Mouse (Mus musculus) large intestine, adult 2 months (tissue): Measurements from ENCODE around the gene Oaf. TPM values are rescaled to one million over a fixed set of nuclear protein-coding genes. Genes with fewer than 3 reads are reported as not detected.

Experiments
- DNase-seq: peaks from one replicate; pipeline ENCODE4 v3.0.0-alpha.2; 2012; ENCODE audit warnings: low read depth, low spot score
- WGBS: fragments of 180-500 bp; shearing (Covaris S2); methylation state at CpG from one replicate; pipeline ENCODE4 v1.1.7; 2018; 5-methylcytosine and 5-hydroxymethylcytosine counted together
- polyA plus RNA-seq: library from polyadenylated mRNA; depleted of rRNA; stranded (reverse); fragments of >200 nt; gene quantifications from 2 replicates; pipeline ENCODE4 v1.2.3, GENCODE M21; 2012

Gene Oaf
- polyA plus RNA-seq, 1 experiment, result 42.6 TPM

DNA sequence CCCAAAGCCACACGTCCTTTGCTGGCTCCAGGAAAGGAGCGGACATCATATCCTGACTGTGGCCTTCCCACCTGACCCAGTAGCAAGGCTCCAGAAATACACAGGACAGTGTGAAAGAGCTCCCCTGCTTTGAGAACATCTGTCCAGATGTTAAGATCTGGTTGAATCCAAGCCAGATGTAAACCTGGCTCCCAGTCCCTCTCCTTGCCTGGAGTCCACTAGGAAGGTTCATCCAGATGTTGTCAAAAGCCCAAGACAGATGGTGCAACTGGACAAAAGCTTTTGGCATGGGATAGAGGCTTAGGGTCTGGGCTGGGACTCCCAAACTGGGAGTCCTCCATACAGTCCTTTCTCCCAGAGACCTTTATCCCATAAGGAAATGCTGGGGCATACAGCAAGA, 11.0 kb downstream of the Oaf start:
- 80% methylated on average over 2 of the region's 2 CpGs for WGBS
- DNase-seq, result no peak

- no peak for DNase-seq
- WGBS, result 40% methylated on average over 8 of the region's 8 CpGs
Measured at GRCm38 (mm10) chr9:43227626-43228025, 12.1 kb downstream of the Oaf start.

GRCm38 (mm10) chr9:43226573-43227160, 13.0 kb downstream of the Oaf start:
- WGBS, result 25% methylated on average over 9 of the region's 9 CpGs
- no peak for DNase-seq

GRCm38 (mm10) chr9:43225481-43225880, 14.2 kb downstream of the Oaf start:
- 60% methylated on average over 2 of the region's 2 CpGs for WGBS
- no peak for DNase-seq

- 73% methylated on average over 11 of the region's 11 CpGs for WGBS
- DNase-seq, result no peak
Measured at GRCm38 (mm10) chr9:43224771-43225355, 14.8 kb downstream of the Oaf start.

DNA sequence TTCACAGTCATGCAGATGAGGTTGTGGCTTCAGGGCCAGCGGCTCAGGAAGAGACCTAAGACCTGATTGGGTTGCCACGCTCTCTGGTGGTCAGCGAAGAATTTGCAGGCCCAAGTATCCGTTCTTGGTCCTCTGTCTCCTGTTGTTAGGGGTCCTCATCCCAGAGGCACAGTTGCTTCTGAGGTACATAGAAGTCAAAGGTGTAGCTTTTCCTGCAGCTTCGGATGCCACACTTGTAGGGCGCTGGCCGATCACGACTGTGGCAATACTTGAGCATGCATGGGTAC, 17.3 kb downstream of the Oaf start:
- WGBS, result 70% methylated on average over 8 of the region's 8 CpGs
- no peak for DNase-seq

GRCm38 (mm10) chr9:43221643-43222428, 17.9 kb downstream of the Oaf start:
- no peak for DNase-seq
- 49% methylated on average over 18 of the region's 18 CpGs for WGBS

- 32% methylated on average over 11 of the region's 11 CpGs for WGBS
- no peak for DNase-seq
Measured at GRCm38 (mm10) chr9:43210771-43211450, 28.8 kb downstream of the Oaf start.

- DNase-seq, result no peak
- WGBS, result 14% methylated on average over 13 of the region's 13 CpGs
Measured at GRCm38 (mm10) chr9:43210190-43210682, 29.5 kb downstream of the Oaf start, which contains the start of gene Pou2f3. Gene Pou2f3 (minus strand): TSS chr9:43210369.

- no peak for DNase-seq
- WGBS, result 7% methylated on average over 15 of the region's 15 CpGs
Measured at GRCm38 (mm10) chr9:43206022-43206390, 33.7 kb downstream of the Oaf start.

- no peak for DNase-seq
- 2% methylated on average over 41 of the region's 41 CpGs for WGBS
Measured at GRCm38 (mm10) chr9:43205343-43206021, 34.2 kb downstream of the Oaf start.

GRCm38 (mm10) chr9:43200212-43200611, 39.5 kb downstream of the Oaf start:
- 38% methylated on average over 5 of the region's 5 CpGs for WGBS
- DNase-seq, result no peak

DNA sequence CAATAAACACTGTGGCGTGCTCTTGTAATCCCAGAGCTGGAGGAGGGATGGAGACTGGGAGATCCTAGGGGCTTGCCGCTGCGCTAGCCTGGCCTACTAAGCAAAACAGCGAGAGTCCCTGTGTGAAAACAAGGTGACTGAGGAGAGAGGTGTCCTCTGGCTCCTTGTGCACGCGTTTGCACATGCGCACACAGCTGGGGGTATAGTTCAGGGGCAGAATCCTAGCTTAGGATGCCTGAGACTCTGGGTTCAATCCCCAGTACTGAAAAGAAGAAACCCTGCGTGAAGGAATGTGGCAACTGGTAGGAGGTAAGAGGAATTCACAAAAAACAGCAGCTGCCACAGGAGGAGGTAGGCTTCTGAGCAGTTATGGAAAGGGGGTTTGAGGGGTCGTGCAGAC, 45.7 kb downstream of the Oaf start:
- DNase-seq, result no peak
- WGBS, result 63% methylated on average over 9 of the region's 9 CpGs

DNA sequence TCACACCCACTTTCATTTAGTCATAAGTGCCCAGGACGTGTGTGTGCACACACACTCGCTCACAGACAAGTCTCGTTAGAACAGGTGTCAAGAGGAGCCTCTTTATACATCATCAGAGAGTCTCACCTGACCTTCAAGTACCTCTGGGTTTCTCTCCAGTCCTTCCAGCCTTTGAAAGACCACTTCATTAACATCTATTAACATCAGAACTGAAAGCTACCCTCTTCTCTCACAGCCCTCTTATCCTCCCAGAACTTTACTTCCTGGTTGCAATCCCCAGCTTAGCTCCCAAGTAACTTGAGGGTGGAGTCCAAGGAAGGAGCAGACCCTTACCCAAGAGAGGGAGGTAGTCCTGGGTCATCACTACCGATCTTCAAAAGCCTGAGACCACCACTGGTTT, 48.1 kb downstream of the Oaf start:
- WGBS, result 71% methylated on average over 4 of the region's 4 CpGs
- DNase-seq, result no peak

DNA sequence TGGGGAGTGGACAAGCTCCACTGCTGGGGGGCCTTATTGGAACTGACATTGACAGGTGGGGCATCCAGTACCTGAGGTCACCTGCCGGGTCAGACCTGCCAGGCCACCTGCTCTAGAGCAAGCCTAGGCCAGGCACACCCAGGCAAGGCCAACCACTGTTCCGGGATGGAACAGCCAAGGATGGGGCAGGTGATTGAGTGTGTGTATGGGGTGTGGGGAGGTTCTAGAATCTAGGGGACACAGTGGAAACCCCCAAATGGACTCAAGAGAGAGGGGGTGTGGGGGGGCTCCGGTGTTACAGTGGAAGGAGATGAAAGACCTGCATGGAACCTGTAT, 50.7 kb downstream of the Oaf start:
- 61% methylated on average over 3 of the region's 3 CpGs for WGBS
- DNase-seq, result no peak

- DNase-seq, result no peak
- WGBS, result 55% methylated on average over 12 of the region's 12 CpGs
Measured at GRCm38 (mm10) chr9:43188309-43189020, 51.2 kb downstream of the Oaf start.

DNA sequence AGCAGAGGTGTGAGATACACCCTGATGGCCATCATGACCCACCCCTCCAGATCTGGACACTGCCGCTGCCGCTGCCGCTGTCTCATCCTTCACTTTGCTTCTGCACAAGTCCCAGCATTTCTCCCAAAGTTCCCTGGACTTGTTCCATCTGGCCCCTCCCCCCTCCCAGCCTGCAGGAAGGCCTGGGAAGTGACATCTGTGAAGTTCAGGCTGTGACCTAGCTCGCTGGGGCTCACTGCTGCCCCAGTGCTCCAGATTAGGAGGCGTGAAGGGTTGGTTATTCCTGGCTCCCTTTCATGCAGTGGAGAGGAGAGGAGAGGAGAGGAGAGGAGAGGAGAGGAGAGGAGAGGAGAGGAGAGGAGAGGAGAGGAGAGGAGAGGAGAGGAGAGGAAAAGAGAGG, 60.1 kb downstream of the Oaf start:
- WGBS, result 63% methylated on average over 5 of the region's 5 CpGs
- DNase-seq, result no peak

GRCm38 (mm10) chr9:43178172-43178571, 61.5 kb downstream of the Oaf start:
- WGBS, result 60% methylated on average over 7 of the region's 7 CpGs
- no peak for DNase-seq
